Mouse (Mus musculus) yolk sac, embryonic 10.5 days (tissue): ENCODE results near the gene Bmpr1b.

Source experiments
- DNase-seq: peaks from one replicate; pipeline ENCODE4 v3.0.0-alpha.2; 2017; ENCODE audit warnings: low spot score

Gene Bmpr1b

GRCm38 (mm10) chr3:142034160-142034559 lies 135.1 kb downstream of the Bmpr1b start:
- DNase-seq: no peak

- no peak for DNase-seq
Measured at GRCm38 (mm10) chr3:142019716-142020115, 149.5 kb downstream of the Bmpr1b start.

- DNase-seq: no peak
Measured at GRCm38 (mm10) chr3:141984548-141984947, 184.7 kb downstream of the Bmpr1b start.

GRCm38 (mm10) chr3:141981613-141982432 lies 187.4 kb downstream of the Bmpr1b start:
- DNase-seq: no peak

GRCm38 (mm10) chr3:141966244-141966643 lies 203.0 kb downstream of the Bmpr1b start:
- no peak for DNase-seq

- no peak for DNase-seq
Measured at GRCm38 (mm10) chr3:141952931-141953330, 216.3 kb downstream of the Bmpr1b start.

GRCm38 (mm10) chr3:141950642-141951041 lies 218.6 kb downstream of the Bmpr1b start:
- no peak for DNase-seq

- no peak for DNase-seq
Measured at GRCm38 (mm10) chr3:141948506-141948905, 220.7 kb downstream of the Bmpr1b start.

- no peak for DNase-seq
Measured at GRCm38 (mm10) chr3:141948096-141948495, 221.1 kb downstream of the Bmpr1b start.

- DNase-seq: no peak
Measured at GRCm38 (mm10) chr3:141946846-141947245, 222.4 kb downstream of the Bmpr1b start.

GRCm38 (mm10) chr3:141943317-141943742 lies 225.9 kb downstream of the Bmpr1b start:
- DNase-seq: no peak

GRCm38 (mm10) chr3:141940207-141940606 lies 229.0 kb downstream of the Bmpr1b start:
- no peak for DNase-seq

- DNase-seq: no peak
Measured at GRCm38 (mm10) chr3:141936594-141937272, 232.5 kb downstream of the Bmpr1b start.

- no peak for DNase-seq
Measured at GRCm38 (mm10) chr3:141932956-141933355, 236.3 kb downstream of the Bmpr1b start.

- DNase-seq: peak; percentile 36
Measured at GRCm38 (mm10) chr3:141931372-141932092, 237.7 kb downstream of the Bmpr1b start.

- DNase-seq: no peak
Measured at GRCm38 (mm10) chr3:141923442-141923841, 245.8 kb downstream of the Bmpr1b start.

- no peak for DNase-seq
Measured at GRCm38 (mm10) chr3:141921161-141921560, 248.1 kb downstream of the Bmpr1b start.

- DNase-seq: no peak
Measured at GRCm38 (mm10) chr3:141919661-141920060, 249.6 kb downstream of the Bmpr1b start.

GRCm38 (mm10) chr3:141917166-141917565 lies 252.1 kb downstream of the Bmpr1b start:
- no peak for DNase-seq

- no peak for DNase-seq
Measured at GRCm38 (mm10) chr3:141915995-141916394, 253.2 kb downstream of the Bmpr1b start.

GRCm38 (mm10) chr3:141914588-141914987 lies 254.6 kb downstream of the Bmpr1b start:
- no peak for DNase-seq

GRCm38 (mm10) chr3:141909136-141909535 lies 260.1 kb downstream of the Bmpr1b start:
- no peak for DNase-seq
